Mouse (Mus musculus) liver, postnatal 0 days (tissue): ENCODE measurements around the gene Arid3c.
"Not testable (repeated sequence)": the region's sequence is repeated elsewhere in the genome, so short reads cannot be mapped to it uniquely, and the experiment has no call there.

Experiments
- CTCF ChIP-seq: sonication (generic); IDR thresholded peaks from 2 replicates; pipeline ENCODE4 v1.5.1; 2016; ENCODE audit warnings: antibody characterized with exemption, low read depth
- EP300 ChIP-seq: IDR thresholded peaks from 2 replicates; pipeline ENCODE4 v1.6.1; 2016; ENCODE audit warnings: antibody characterized with exemption, low read depth, mild to moderate bottlenecking

DNA sequence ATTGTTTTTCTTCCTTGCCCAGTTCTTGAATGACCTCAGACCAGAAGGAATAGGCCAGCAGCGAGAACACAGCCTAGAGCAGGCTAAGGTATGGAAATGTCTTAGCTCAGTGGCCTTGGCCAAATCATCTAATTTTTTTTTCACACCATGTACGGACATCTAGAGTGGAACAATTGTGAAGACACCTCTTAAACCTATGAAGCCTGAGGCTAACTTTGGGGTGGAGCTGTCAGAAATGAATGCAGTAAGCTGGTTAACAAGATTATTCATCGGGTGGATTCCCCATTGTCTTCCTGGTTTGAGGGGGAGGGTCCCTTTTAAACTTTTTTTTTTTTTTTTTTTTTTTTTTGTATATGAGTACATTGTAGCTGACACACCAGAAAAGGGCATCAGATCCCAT is 43.6 kb upstream of the Arid3c start:
- not testable (repeated sequence) for TF ChIP-seq CTCF, EP300
